Mouse (Mus musculus): ENCODE measurements around the gene Npr2. TPM values are rescaled to one million over a fixed set of nuclear protein-coding genes. Genes with fewer than 3 reads are reported as not detected.

The Npr2 gene
- polyA plus RNA-seq, 1 experiment from 2014 or later = 4.8 TPM

DNA sequence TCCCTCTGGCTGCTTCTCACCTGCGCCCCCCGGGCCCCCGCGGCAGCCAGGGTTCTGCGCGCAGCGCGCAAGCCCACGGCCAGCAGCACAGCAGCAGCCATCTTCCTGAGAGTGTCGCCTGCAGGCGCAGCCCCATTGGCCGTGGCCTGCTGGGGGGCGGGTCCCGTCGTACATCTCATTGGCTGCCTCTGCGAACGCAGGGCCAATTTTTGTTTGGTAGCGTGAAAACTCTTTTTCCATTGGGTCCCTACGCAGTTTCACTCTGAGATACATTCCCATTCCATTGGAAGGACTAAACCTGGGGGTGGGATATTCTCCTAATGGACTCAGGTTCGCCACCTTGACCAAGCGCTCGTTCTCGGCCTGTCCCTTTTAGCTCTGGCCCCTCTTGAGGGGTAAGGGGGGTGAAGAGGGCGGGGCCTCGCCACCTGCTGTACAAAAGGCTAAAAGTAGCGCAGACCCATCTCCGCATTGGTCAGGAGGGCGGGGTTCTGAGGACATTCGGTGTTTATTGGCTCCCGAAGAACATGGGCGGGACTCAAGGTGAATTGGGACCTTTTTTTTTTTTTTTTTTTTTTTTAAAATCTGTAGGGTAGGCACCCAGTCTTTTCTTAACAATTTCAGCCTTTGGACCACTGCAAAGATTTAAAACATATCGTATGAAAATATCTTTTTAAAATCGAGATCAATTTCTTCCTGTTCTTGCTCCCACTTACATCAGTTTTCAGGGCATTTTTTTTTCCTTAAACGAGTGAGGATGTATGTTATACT, 24.8 kb downstream of the Npr2 start, which contains the start of gene Hint2:
Gene Hint2 (minus strand): TSS at position 128 of the 771 bp plus-strand sequence.
- Histone ChIP-seq H3K27me3 (ENCODE audit: low read depth, poor library complexity, severe bottlenecking) (peaks cover 9% of the 10 kb centered on the region), H3K9me3 (replicated peaks) (no peaks in the 10 kb centered on the region), H3K4me1 (peaks cover 23% of the 10 kb centered on the region), H3K36me3 (no peaks in the 10 kb centered on the region), H3K27ac (peak within 1 kb of the TSS; percentile 93), H3K4me3 (peak within 1 kb of the TSS; percentile 87)
- 2% methylated on average over 34 of the region's 34 CpGs for WGBS
- peak; percentile 92 for DNase-seq (ENCODE audit: low spot score)

DNA sequence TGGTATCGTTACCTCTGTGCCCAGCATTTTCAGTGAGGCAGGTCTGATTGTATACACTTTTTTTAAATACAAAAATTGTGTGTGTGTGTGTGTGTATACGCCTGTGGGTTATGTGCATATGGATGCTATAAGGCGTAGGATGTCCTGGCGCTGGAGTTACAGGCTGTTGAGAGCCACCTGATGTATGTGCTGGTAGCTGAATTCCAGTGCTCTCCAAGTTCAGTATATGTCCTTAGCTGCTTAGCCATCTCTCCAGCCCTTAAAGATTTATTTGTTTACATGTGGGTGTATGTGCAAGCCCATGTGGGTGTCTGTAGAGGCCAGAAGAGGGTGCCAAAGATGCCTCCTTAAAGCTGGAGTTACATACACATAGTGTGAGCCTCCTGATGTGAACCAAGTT, 25.4 kb downstream of the Npr2 start:
- Histone ChIP-seq H3K36me3 (no peaks in the 10 kb centered on the region), H3K9me3 (replicated peaks) (no peaks in the 10 kb centered on the region), H3K27ac (no peak overlapping the region), H3K4me1 (peaks cover 23% of the 10 kb centered on the region), H3K27me3 (ENCODE audit: low read depth, poor library complexity, severe bottlenecking) (peaks cover 15% of the 10 kb centered on the region), H3K4me3 (peak overlapping the region; percentile 87)
- no peak for DNase-seq (ENCODE audit: low spot score)
- WGBS = 59% methylated on average over 4 of the region's 4 CpGs

DNA sequence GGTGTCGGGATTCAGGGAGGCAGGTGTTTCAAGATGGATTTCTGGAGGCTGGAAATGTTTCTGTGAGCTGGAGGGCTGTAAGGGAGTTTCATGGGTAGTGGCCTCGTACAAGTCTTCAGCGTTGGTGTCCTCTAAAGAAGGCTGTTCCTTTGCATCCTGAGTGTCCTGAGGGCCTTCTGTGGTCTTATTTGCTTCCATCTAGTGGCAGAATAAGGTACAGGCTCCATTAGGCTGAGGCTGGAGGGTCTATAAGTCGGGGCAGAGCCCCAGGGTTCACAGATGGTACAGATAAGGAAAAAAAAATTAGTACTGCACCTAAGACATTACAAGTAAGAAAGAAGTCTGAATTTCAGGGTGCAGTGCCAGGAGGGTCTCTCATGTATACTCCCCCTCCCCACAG, 34.7 kb downstream of the Npr2 start:
- Histone ChIP-seq H3K27ac (no peak overlapping the region), H3K4me1 (peaks cover 18% of the 10 kb centered on the region), H3K9me3 (replicated peaks) (no peaks in the 10 kb centered on the region), H3K4me3 (no peak overlapping the region), H3K36me3 (no peaks in the 10 kb centered on the region), H3K27me3 (ENCODE audit: low read depth, poor library complexity, severe bottlenecking) (peaks cover 81% of the 10 kb centered on the region)
- 28% methylated on average over 4 of the region's 4 CpGs for WGBS
- DNase-seq (ENCODE audit: low spot score) = no peak

DNA sequence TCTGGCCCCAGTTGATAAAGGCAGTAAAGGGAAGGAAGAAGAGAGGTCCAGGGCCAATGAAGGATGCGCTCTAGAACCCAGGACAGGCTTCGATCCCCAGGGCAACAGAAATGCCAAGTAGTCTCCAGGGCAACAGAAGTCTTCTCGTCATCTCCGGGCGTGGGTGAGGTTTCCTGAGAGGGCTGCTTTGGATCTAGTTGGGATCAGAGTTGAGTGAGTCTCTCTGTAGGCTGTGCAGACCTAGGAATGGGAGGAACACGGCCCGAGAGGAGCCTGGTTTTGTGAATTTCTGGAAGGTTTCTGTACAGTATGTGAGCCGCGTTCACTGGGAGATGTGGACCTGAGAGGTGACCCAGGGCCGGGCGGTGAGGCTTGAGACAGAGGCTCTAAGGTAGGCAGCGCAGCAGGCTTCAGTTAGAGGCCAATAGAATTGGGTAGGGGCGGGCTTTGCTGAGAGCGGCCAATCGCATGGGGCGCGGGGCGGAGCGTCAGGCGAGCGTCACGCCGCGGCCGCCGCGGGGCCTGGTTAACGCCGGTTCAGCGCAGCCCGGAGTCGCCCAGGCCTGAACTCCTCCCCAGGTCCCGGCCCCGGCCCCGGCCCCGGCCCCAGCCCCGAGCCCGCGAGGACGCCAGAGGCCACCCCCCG, 37.2 kb downstream of the Npr2 start, which contains the start of the genes Tmem8b and Fam221b:
Gene Tmem8b (plus strand): TSS at position 190 of the 646 bp plus-strand sequence.
Gene Fam221b (minus strand): TSS at position 364 of the 646 bp plus-strand sequence.
- Histone ChIP-seq H3K36me3 (no peaks in the 10 kb centered on the region), H3K9me3 (replicated peaks) (no peaks in the 10 kb centered on the region), H3K27me3 (ENCODE audit: low read depth, poor library complexity, severe bottlenecking) (peaks cover 57% of the 10 kb centered on the region), H3K27ac (peak within 1 kb of the TSS; percentile 93), H3K4me3 (peak within 1 kb of the TSS; percentile 88), H3K4me1 (peaks cover 18% of the 10 kb centered on the region)
- peak; percentile 91 for DNase-seq (ENCODE audit: low spot score)
- WGBS = 4% methylated on average over 41 of the region's 41 CpGs

DNA sequence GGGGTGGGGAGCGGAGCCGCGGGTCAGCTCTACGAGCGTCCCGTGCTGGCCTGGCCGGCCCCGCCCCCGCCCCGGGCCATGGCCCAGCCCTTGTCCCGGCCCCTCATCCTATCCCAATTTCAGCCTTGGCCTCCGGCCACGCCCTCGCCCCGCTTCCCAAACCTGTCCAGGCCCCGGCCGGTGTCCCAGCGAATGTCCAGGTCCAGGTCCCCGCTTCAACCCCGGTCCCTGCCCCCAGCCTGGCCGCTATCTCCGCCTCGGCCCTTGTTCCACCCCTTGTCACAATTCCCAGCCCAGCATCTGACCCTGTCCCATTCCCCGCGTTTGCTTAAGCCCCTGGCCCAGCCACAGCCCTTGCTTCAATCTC, 37.7 kb downstream of the Npr2 start:
- under 1% methylated on average over 25 of the region's 25 CpGs for WGBS
- Histone ChIP-seq H3K27me3 (ENCODE audit: low read depth, poor library complexity, severe bottlenecking) (peaks cover 54% of the 10 kb centered on the region), H3K27ac (peak overlapping the region; percentile 93), H3K9me3 (replicated peaks) (no peaks in the 10 kb centered on the region), H3K4me1 (peaks cover 18% of the 10 kb centered on the region), H3K4me3 (peak overlapping the region; percentile 88), H3K36me3 (peaks cover 2% of the 10 kb centered on the region; the same call in 1 of the 2 replicates)
- DNase-seq (ENCODE audit: low spot score) = no peak

DNA sequence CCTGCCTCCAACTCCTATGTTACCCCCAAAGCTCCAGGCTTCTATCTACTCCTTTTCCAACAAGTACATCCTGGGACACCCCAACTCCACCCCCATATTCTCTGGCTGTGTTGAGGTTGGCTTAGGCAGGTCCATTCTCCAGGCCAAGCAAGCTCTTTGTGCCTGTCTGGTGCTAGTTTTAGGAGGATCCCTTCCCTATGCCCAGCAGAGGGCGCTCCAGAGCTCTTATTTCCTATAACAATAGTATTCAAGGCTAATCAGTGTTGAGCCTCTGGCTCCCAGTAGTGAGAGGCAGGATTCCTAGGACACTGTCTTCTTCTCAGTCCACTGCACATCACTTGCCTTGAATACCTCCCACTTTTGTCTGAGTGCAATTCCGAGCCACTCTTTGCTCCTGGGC, 40.3 kb downstream of the Npr2 start:
- Histone ChIP-seq H3K4me3 (no peak overlapping the region), H3K27ac (no peak overlapping the region), H3K4me1 (peaks cover 18% of the 10 kb centered on the region), H3K27me3 (ENCODE audit: low read depth, poor library complexity, severe bottlenecking) (peaks cover 28% of the 10 kb centered on the region), H3K9me3 (replicated peaks) (no peaks in the 10 kb centered on the region), H3K36me3 (peaks cover 4% of the 10 kb centered on the region; the same call in 1 of the 2 replicates)
- 7% methylated on average over 2 of the region's 2 CpGs for WGBS
- DNase-seq (ENCODE audit: low spot score) = peak; percentile 93

DNA sequence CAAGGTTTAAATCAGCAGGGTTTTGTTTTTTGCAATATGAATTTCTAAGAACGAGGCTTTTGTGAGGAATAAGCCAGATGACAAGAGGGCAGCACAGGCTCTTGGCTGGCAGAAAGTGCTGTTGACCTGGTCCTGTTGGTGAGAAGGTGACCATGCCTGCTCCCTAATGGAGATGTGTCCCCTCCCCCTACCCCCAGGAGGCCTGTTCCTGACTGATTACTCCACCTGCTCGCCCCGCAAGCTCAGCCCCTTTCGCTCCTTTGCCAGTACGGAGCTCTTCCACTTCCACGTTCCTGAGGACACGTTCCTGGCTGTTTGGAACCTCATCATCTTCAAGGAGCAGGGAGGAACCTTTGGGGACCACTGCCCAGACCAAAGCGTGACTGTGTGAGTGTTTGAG, 42.0 kb downstream of the Npr2 start:
- Histone ChIP-seq H3K4me3 (no peak overlapping the region), H3K36me3 (peaks cover 4% of the 10 kb centered on the region; the same call in 1 of the 2 replicates), H3K9me3 (replicated peaks) (no peaks in the 10 kb centered on the region), H3K4me1 (peaks cover 14% of the 10 kb centered on the region), H3K27me3 (ENCODE audit: low read depth, poor library complexity, severe bottlenecking) (peaks cover 13% of the 10 kb centered on the region; the same call in 1 of the 2 replicates), H3K27ac (no peak overlapping the region)
- no peak for DNase-seq (ENCODE audit: low spot score)
- 75% methylated on average over 8 of the region's 8 CpGs for WGBS

DNA sequence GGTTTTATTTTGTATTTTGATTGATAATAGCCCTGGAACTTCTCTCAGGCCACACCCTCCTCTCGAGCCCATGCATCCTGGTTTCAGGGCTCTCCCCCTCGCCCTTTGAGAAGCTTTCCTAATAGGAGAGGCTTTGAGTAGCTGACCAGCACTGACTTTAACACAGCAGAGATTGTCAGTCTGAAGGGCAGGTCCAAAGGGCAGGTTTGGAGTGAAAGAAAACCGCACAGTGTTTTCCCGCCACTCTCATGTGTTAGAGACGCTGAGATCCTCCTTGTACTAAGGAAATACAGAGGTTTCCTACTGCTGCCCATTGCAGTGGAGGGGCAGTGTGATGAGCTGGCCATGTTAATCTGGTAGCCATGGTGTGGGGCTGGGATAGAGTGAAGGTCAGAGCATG, 43.2 kb downstream of the Npr2 start:
- no peak for DNase-seq (ENCODE audit: low spot score)
- Histone ChIP-seq H3K27me3 (ENCODE audit: low read depth, poor library complexity, severe bottlenecking) (peaks cover 10% of the 10 kb centered on the region; the same call in 1 of the 2 replicates), H3K27ac (no peak overlapping the region), H3K36me3 (peaks cover 4% of the 10 kb centered on the region; the same call in 1 of the 2 replicates), H3K4me1 (peaks cover 5% of the 10 kb centered on the region), H3K4me3 (no peak overlapping the region), H3K9me3 (replicated peaks) (no peaks in the 10 kb centered on the region)
- WGBS = 80% methylated on average over 5 of the region's 5 CpGs

DNA sequence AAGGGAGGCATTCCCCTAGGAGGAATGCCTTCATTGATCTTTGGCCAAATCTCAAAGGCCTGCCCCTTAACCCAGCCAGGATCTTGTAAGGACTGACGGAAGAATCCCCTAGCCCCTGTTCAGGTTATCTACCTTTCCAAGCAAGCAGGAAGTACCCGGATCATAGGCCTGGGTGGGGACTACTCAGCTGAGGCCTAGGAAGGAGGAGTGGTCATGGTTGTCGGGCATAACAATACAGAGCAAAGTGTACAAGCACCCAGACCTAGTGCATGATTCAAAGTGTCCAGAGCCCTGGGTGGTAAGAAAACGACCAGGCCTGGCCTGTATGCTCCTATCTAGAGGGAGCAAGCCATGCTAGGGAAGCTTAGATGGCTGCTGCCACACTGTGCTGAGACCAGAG, 43.9 kb downstream of the Npr2 start:
- no peaks in the 10 kb centered on the region for H3K4me1 ChIP-seq
- peaks cover 4% of the 10 kb centered on the region; the same call in 1 of the 2 replicates for H3K36me3 ChIP-seq
- H3K4me3 ChIP-seq = no peak overlapping the region
- peaks cover 5% of the 10 kb centered on the region; the same call in 1 of the 2 replicates for H3K27me3 ChIP-seq (ENCODE audit: low read depth, poor library complexity, severe bottlenecking)
- 78% methylated on average over 4 of the region's 4 CpGs for WGBS
- no peak overlapping the region for H3K27ac ChIP-seq
- no peaks in the 10 kb centered on the region for H3K9me3 ChIP-seq (replicated peaks)
- no peak for DNase-seq (ENCODE audit: low spot score)

DNA sequence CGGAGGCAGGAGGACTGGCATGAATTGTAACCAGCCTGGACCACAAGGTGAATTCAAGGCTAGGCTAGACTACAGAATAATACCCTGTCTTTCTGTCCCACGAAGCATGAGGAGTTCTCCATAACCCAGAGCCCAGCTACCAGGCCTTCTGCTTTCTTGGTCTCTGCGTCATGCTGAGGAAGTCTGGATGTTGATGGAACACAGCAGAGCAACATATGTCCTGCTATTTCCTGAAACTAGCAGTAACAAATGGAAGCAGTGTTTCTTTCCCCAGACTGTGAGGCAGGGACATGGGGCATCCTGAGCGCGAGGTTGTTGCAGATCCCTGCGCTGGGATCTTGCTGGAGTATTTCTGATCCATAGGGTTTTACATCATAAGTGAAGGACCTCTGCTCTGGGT, 46.8 kb downstream of the Npr2 start:
- H3K27ac ChIP-seq = no peak overlapping the region
- H3K27me3 ChIP-seq (ENCODE audit: low read depth, poor library complexity, severe bottlenecking) = no peaks in the 10 kb centered on the region
- WGBS = 95% methylated on average over 6 of the region's 6 CpGs
- H3K36me3 ChIP-seq = peaks cover 16% of the 10 kb centered on the region
- no peaks in the 10 kb centered on the region for H3K9me3 ChIP-seq (replicated peaks)
- no peak overlapping the region for H3K4me3 ChIP-seq
- DNase-seq (ENCODE audit: low spot score) = no peak
- no peaks in the 10 kb centered on the region for H3K4me1 ChIP-seq

DNA sequence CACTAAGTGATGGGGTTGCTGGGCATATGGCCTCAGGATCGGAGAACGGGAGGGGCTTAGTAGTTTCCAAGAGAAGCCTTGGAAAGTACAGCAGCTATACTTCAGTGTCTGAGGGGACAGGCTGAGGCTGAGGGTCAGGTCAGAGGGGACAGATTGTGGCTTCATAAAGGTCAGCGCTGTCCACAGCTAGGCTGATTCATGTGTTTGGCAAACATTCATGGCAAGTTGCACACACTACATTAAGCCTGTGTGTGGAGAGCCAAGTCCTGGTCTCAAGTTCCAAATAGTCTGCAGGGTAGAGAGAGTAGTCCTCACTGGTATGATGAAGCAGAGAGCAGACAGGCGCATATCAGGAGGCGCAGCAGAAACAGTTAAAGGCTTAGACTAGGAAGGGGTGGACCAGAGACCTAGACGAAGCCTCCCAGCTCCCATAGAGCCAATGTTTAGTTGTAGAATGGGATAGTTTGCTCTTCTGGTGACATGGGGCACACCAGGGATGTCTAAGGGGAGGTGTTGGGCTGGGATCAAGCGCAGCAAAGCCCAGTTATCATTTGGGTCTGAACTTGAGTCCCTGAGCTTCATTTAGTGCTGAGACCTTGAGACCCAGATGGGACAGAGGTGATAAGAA, 47.8 kb downstream of the Npr2 start:
- peaks cover 12% of the 10 kb centered on the region for H3K36me3 ChIP-seq
- H3K4me3 ChIP-seq = no peak overlapping the region
- no peaks in the 10 kb centered on the region for H3K9me3 ChIP-seq (replicated peaks)
- no peaks in the 10 kb centered on the region for H3K4me1 ChIP-seq
- no peak for DNase-seq (ENCODE audit: low spot score)
- WGBS = 86% methylated on average over 7 of the region's 7 CpGs
- no peaks in the 10 kb centered on the region for H3K27me3 ChIP-seq (ENCODE audit: low read depth, poor library complexity, severe bottlenecking)
- no peak overlapping the region for H3K27ac ChIP-seq

DNA sequence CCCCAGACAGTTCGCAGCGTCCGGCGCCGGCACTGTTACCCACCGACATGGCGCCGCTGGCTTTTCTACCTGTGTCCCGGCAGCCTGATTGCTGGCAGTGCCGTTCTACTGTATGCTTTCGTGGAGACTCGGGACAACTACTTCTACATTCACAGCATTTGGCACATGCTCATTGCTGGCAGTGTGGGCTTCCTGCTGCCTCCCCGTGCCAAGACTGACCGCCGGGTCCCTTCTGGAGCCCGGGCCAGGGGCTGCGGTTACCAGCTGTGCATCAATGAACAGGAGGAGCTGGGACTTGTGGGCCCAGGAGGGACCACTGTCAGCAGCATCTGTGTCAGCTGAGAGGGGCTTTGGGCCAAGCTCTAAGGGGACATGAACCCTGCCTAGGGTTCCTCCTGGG, 58.3 kb downstream of the Npr2 start:
- Histone ChIP-seq H3K27ac (no peak overlapping the region), H3K4me3 (no peak overlapping the region), H3K9me3 (replicated peaks) (no peaks in the 10 kb centered on the region), H3K4me1 (no peaks in the 10 kb centered on the region), H3K27me3 (ENCODE audit: low read depth, poor library complexity, severe bottlenecking) (no peaks in the 10 kb centered on the region), H3K36me3 (peaks cover 7% of the 10 kb centered on the region; the same call in 1 of the 2 replicates)
- no peak for DNase-seq (ENCODE audit: low spot score)
- 94% methylated on average over 17 of the region's 17 CpGs for WGBS

DNA sequence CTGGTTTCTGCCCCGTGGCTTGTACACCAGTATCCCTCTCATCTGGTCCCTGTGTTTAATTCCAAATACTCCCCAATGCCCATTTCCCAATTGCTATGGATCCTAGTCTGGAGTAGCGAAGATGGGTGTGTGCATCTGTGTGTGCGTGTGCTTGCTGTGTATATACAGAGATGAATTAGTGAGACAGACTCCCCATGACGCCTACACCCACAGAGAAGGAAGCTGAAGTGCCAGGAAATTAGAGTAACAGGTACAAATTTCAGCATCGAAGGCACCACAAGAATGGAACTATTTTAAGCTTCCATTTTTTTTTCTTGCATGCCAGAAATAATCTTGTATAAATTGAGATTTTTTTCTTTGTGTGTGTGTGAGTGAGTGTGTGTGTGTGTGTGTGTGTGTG, 59.3 kb downstream of the Npr2 start:
- no peak for DNase-seq (ENCODE audit: low spot score)
- 85% methylated on average over 5 of the region's 5 CpGs for WGBS
- Histone ChIP-seq H3K27ac (no peak overlapping the region), H3K9me3 (replicated peaks) (no peaks in the 10 kb centered on the region), H3K4me1 (peaks cover 4% of the 10 kb centered on the region; the same call in 1 of the 2 replicates), H3K27me3 (ENCODE audit: low read depth, poor library complexity, severe bottlenecking) (no peaks in the 10 kb centered on the region), H3K4me3 (no peak overlapping the region), H3K36me3 (peaks cover 3% of the 10 kb centered on the region; the same call in 1 of the 2 replicates)

Measured in limb, embryonic 10.5 days (tissue).